Mouse (Mus musculus): ENCODE measurements around the gene St8sia1.

DNA sequence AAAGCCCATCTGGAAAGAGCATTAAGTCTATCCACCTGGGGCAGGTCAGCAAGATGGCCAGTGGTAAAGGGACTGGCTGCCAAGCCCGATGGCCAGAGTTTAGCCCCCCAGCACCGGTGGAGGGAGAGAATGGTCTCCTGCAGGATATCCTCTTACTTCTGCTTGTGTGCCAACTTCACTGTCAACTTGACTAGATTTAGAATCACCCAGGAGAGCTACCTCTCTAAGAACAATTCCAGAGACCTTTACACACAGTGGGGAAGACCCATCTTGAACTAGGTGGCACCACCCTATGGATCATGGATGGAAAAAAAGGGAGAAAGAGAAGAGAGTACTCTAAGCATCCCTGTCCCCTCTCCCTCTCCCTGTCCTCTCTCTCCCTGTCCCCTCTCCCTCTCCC, 28.7 kb upstream of the St8sia1 start:
- TF ChIP-seq CTCF (IDR thresholded peaks at IDR 0.05; ENCODE audit: insufficient read depth, low read depth, low read length) (no peak), POLR2A (IDR thresholded peaks at IDR 0.05; ENCODE audit: insufficient read depth, low read depth, low read length) (no peak)

All from olfactory bulb, adult 2 months (tissue).